Mouse (Mus musculus) ES-E14 (cell line): ENCODE measurements at regions not wholly inside any gene's neighbourhood (a gene's known extent, or its start where the extent isn't known, plus 50 kb on each side); places are given as distances from the start of the nearest gene placed in this dataset.

Experiments
- CHD2 ChIP-seq: IDR thresholded peaks from 2 replicates; pipeline ENCODE4 v1.6.1; 2014; ENCODE audit warnings: mild to moderate bottlenecking, low read depth, low read length, inconsistent platforms
- ZC3H11A ChIP-seq: IDR thresholded peaks from 2 replicates; pipeline ENCODE4 v1.6.1; 2012; ENCODE audit warnings: low read depth, mild to moderate bottlenecking, inconsistent platforms, low read length, borderline replicate concordance
- ZNF384 ChIP-seq: IDR thresholded peaks from 2 replicates; pipeline ENCODE4 v1.6.1; 2012; ENCODE audit warnings: low read depth, low read length, inconsistent platforms

DNA sequence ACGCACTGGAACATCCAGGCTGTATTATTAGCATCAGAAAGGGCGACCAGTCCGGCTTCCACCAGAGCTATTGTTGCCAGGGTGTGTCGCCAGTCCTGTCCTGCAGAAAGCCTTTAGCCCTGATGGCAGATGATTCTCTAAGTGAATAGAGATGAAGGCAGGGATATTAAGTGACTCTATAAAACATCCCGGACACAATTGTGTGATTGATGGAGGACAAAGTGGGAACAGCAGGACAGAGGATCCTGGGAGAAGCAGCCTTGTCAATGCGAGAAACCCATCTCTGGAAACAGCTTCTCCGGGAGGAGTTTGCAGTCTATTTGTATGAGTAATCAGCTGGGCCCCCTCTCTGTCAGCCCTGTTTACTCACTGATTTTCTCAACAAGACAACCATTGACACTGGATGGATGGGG, 82.1 kb upstream of the Tbca start:
- TF ChIP-seq ZC3H11A: no peak
- peak; percentile 67 for TF ChIP-seq CHD2
- no peak for TF ChIP-seq ZNF384
